Mouse (Mus musculus): Measurements from ENCODE around the gene Ttc30a1.

Ttc30a1 gene

DNA sequence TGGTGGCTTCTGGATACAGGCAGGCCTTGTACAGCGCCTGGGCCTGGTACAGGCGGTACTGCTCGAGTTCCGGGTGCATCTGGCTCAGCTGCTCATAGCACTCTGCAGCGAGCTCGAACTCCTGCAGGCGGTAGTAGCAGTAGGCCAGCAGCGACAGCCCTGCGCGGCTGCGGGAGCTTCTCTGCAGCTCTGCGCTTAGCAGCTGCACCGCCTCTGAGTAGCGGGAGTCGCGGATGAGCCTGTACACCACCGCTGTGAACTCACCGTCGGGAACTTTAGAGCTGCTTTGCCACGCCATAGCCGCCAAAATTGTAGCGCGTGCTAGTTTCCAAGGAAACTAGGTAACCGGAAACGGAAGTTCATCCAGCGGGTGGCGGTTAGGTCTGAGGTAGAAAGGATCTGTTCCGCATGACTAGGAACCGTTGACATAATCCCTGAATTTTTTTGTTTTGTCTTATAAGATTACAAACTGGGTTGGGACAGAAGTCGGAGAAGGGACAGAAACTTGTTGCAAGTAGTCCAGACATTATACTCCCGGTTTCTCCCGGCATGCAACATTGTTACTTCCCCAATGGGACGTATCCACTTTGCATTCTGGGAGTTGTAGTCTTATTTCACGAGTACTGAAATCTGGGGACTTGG, at the start of gene Ttc30a1:
TSS of gene Ttc30a1 (minus strand) at position 528 of the 642 bp plus-strand sequence.
- DNase-seq, result peak; percentile 89

DNA sequence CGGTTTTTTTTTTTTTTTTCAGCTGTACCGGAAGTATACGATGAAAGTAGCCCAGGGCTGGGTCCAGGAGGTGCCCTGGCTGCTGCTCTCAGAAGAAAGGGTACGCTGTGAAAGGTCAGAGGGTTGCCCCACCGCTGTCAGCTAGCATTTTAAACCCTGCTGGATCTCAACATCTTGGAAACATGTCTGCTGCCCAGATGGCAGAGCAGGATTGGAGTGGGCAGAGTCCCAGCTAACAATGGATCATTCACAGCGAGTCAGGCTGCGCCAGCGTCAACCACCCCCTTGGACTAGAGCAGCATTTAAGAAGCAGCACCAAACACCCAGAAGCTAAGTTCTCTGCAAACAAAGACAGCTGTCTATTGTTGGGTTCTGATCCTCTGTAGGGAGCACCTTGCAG, 48.3 kb upstream of the Ttc30a1 start:
- DNase-seq, result peak; percentile 69

- peak; percentile 51 for DNase-seq
These were observed 47.5 kb upstream of the Ttc30a1 start for GRCm38 (mm10) chr2:76029081-76029901.

- no peak for DNase-seq
These were observed 35.1 kb upstream of the Ttc30a1 start for GRCm38 (mm10) chr2:76016890-76017289.

GRCm38 (mm10) chr2:76016136-76016535, 34.4 kb upstream of the Ttc30a1 start:
- DNase-seq, result no peak

DNA sequence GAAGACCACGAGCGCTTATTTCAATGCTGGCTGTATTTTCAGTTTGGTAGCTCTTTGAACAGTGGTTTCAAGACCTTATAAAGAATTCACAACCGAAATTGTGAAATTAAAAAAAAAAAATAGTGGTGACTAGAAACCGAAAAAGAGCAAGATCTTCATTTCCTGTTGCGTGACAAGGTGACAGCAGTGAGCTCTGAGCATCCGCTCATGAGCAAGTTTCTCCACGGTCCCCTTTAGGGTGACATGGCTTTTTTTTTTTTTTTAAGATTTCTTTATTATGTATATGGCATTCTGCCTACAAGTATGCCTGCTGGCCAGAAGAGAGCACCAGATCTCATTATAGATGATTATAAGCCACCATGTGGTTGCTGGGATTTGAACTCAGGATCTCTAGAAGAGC, 33.7 kb upstream of the Ttc30a1 start:
- DNase-seq, result no peak

DNA sequence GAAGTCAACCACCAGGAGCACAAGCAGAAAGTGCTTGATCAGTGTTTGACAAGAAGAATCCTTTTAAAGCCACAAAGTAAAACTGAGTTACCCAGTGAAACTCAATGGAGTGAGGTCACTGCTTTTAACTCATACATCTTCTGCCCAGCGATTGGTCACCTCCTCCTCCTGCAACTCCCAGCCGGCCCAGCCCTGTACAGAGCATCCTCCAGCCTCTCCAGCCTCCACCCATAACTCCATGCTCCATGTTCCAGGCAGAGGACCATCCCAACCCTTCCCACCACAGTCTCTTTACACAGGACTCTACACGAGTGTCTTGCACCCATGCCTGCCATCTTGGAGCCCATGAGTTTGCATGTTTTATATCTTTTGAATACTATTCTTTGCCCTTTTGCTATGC, 32.9 kb upstream of the Ttc30a1 start:
- DNase-seq, result no peak

- no peak for DNase-seq
These were observed 24.4 kb upstream of the Ttc30a1 start for GRCm38 (mm10) chr2:76006194-76006593.

DNA sequence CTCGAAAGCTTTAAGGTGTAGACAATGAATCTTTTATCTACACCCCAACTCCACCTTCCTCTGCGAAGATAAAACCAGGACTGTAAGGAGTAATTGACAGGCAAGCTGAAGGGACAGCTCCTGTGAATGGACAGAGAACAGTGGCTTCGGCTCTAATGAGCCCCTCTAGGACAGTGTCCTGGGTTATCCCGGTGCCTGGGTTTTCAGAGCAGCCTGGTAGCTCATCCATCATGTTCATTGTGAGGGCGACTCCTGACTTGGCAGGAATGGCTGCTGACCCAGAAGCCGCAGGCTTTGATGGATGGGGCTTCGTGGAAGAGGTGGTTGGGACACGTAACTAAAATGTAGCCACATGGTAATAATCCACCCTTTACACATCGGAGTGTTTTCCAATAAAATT, 21.1 kb upstream of the Ttc30a1 start:
- no peak for DNase-seq

DNA sequence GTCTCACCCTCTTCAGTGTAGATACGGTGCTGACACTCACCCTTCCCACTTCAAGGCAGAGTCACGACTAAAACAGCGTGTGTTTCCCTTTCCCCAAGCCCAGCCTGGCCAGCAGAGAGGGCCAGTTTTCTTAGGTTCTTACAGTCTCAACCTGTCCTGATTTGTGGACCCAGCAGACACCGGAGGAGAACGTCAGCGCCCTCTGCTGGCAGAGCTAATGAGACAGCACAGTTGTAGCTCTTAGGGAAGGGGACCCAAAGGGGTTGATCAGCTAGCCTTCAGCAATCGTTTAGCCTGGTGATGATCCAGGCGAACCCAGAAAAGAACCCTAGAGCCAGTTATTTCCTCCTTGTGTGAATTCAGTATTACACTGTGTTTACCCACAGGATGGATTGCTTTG, 19.6 kb upstream of the Ttc30a1 start:
- peak; percentile 34 for DNase-seq

DNA sequence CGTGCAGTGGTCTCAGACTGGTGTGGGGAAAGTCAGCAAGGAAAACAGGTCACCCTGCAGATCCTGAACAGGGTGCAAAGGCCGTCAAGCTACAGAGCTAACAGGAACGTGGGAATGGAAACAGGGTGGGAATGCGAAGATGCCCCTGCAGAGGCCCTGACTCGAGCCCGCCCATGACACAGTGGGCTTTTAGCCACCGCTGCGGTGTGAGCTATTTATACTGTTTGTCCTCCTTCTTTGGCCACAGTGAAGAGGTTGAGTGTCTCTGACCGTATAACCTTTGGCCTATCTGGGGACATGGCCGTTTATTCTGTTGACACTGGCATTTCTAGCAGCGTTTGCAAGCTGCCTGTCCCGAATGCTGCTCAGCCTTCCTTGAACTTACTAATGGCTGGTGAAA, 17.9 kb upstream of the Ttc30a1 start:
- no peak for DNase-seq

DNA sequence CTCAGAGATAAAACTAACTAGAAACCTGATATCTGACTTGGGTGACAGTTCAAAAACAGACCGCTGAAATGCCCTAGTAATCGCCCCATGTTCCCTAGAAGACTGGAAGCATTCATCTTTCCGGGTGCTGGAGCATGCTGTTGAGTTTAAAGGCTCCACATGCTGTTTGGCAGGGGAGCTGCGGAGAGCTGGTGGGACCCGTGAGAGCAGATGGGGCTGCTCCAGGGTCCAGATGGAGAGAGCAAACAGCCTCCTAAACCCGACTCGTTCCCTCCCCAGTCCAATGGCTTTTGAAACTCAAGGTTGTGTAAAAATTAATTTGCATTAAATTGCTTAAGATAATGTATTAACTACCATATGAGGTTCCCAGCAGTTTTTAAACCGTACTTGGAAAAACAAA, 16.9 kb upstream of the Ttc30a1 start:
- DNase-seq, result peak; percentile 61

- DNase-seq, result no peak
These were observed 16.0 kb upstream of the Ttc30a1 start for GRCm38 (mm10) chr2:75997726-75998125.

DNA sequence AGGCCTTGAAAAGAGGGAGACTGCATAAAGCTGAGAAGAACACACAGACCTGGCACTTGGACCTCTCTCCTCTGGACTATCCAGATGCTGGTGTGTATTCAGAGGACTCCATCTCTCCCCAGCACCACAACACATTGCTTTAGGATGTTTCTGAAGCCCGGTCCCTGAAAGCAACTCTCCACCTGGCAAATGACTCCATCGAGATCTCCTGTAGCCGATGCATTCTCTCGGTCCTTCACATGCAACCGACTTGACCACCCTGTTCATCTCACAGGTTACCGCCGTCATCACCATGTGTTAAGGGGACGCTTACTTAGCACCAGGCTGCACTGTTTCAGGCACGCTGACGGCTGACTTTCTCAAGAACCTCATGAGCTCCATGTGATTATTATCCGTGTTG, 13.1 kb upstream of the Ttc30a1 start:
- no peak for DNase-seq

GRCm38 (mm10) chr2:75991581-75992205, 9.9 kb upstream of the Ttc30a1 start:
- no peak for DNase-seq

DNA sequence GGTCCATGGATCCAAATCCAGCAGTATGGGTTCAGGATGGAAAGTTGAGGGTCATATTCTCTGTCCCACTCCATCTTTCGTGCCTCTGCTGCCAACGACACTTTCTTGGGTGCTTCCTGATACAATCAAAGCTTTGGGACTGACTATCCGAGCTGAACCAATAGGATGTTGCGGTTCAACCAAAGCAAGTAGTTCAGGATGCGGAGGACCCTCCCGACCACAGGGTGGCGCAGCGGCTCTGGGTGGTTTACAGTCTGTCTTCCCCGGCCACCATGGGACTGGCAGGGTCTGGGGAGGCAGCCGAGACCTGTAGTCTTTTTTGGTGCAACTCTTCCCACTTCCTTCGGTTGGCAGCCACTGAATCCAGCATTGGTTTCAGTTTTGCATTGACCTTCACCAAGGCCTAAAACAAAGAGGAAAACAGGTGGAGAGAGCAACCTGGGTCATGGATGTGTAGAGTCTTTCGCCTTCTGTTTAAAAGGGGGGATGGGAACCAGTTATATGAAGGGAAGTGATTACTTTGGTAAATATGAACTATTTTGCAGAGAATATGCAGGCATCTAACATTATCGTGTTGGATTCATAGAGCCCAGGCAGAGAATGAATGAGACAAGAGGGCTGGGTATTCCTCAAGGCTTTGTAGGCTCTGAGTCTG, 9.2 kb upstream of the Ttc30a1 start:
- DNase-seq, result peak; percentile 55

DNA sequence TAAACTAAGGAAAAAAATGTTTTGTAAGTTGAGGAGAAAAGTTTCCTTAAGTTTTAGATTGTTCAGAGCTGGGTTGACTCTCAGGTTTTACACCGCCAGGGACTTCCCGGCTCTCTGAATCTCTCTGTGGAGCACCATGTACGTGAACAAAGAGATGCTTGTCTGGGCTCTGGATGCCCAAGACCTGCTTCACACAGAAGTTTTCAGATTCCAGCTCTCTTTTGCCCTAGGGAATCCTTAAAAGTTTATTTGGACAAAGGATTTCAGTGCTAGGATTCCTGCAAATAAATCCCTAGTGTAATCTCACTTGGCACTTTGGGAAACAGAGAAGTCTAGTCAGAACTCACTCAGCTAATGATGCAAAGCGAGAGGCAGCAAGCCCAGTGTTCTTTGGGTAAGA, 7.9 kb upstream of the Ttc30a1 start:
- DNase-seq, result no peak

DNA sequence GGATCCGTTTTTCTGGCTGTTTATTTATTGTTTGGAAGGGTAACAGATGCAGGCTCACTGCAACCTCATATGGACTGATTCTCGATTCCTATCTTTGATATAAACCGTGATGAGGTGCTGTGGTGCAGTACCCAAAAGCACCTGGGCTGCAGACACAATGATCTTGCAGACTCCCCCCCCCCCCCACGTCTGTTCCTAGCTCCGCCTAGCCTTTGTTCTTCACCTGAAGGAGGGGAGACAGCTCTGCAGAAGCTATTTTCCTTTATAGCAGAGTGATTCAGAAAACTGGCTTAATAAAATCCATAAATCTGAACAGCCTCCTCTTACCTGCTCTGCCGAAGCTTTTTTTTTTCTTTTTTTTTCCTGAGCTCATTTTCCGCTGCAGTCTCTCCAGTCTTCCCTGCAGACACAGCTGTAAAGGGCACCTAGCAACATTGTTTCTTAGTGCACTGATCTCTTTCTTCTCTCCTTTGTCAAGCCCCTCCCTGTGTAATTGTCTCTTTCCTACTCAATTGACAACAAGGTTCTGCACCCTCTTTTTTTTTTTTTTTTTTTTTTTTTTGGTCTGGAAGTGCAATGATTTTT, 7.1 kb upstream of the Ttc30a1 start:
- no peak for DNase-seq

GRCm38 (mm10) chr2:75988378-75988777, 6.6 kb upstream of the Ttc30a1 start:
- DNase-seq, result no peak

GRCm38 (mm10) chr2:75987739-75988138, 6.0 kb upstream of the Ttc30a1 start:
- no peak for DNase-seq

DNA sequence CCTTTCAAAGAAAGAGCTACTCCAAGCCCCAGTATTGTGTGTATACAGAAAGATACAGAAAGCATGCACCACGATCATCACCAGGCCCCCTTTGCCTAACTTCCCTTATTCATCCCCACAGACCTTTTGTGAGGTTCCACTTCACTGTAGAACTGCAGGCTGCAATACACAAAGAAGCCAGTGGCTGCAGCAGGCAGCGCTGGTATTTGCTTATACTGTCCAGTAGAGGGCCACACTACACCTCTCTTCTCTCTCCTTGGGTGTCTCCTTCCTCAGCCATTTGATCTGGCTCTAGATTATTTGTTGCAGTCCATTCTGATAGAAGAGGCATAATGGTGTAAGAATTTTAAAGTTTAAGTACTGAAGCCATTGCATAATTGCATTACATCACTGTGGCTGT, 3.4 kb upstream of the Ttc30a1 start:
- DNase-seq, result peak; percentile 81

- DNase-seq, result no peak
These were observed 2.1 kb upstream of the Ttc30a1 start for GRCm38 (mm10) chr2:75983847-75984246.

DNA sequence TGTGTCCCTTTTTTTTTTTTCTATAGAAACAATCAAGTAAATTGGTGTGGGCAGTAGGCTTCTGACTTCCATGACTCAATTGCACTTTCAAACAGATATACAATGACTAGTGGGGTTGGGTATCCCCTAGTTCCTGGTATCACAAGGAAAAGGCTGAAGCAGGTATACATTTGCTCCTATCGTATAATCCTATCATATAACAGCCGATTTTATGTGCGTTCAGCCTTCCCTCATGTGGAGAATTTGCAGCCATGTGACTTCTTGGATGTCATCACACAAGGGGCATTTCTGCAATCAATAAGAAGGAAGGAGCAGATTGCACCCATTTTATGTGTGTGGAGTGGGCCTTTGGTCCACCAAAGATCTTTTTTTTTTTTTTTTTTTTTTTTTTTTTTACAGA, 1.3 kb upstream of the Ttc30a1 start:
- no peak for DNase-seq
